1 mouse cellular context compared by ENCODE assay signal in the genomic region with DNA sequence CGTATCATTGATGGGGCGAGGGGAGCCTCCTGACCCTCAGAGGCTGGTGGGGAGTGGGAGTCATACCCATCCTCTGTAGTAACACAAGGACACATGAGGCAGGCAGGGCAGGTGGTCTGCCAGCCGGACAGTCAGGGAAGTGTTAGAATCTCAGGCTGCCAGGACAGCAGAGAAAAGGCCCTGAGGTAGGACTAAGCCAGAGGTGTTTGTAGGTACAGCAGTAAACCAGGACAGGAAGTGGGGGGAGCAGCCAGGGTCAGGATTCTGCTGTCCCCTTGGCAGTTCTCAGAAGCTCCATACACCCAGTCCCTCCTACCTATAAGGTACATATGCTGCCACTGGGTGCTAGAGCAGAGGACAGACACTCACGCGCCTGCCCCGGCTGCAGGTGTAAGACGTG.
TF ChIP-seq lines count a peak whose summit lies in the region.

No protein-coding gene starts in this region.

TF ChIP-seq in CH12.LX, 34 proteins besides CTCF, POLR2A, EP300 and RAD21:
- TF ChIP-seq JUN (IDR thresholded peaks at IDR 0.05; ENCODE audit: insufficient read depth, low read depth, low read length) (no peak), E2F4 (IDR thresholded peaks at IDR 0.05; ENCODE audit: insufficient replicate concordance, low read depth, low read length) (no peak), ZMIZ1 (IDR thresholded peaks at IDR 0.05; ENCODE audit: low read depth, low read length) (no peak), POLR2AphosphoS2 (IDR thresholded peaks at IDR 0.05; ENCODE audit: low read depth, low read length) (no peak), TBP (conservative IDR thresholded peaks at IDR 0.05; ENCODE audit: low read depth, low read length) (no peak), TCF12 (IDR thresholded peaks at IDR 0.05; ENCODE audit: low read depth, low read length) (no peak), BHLHE40 (IDR thresholded peaks at IDR 0.05; ENCODE audit: low read depth, low read length) (no peak), MAX (IDR thresholded peaks at IDR 0.05; ENCODE audit: low read length) (no peak), SIN3A (IDR thresholded peaks at IDR 0.05; ENCODE audit: low read length) (no peak), MEF2A (IDR thresholded peaks at IDR 0.05; ENCODE audit: borderline replicate concordance, low read depth, low read length) (no peak), PAX5 (IDR thresholded peaks at IDR 0.05; ENCODE audit: low read length) (no peak), USF2 (conservative IDR thresholded peaks at IDR 0.05; ENCODE audit: low read depth, low read length) (no peak), ZKSCAN1 (IDR thresholded peaks at IDR 0.05; ENCODE audit: borderline replicate concordance, low read depth, low read length) (no peak), SMC3 (IDR thresholded peaks at IDR 0.05; ENCODE audit: low read depth, low read length) (no peak), MAFK (IDR thresholded peaks at IDR 0.05; ENCODE audit: insufficient replicate concordance, low read length) (no peak)
